Mouse (Mus musculus) left cerebral cortex, postnatal 25 days (tissue): ENCODE results near the gene Lats1. TPM values are rescaled to one million over a fixed set of nuclear protein-coding genes. Genes with fewer than 3 reads are reported as not detected.
"Not testable (repeated sequence)": the region's sequence is repeated elsewhere in the genome, so short reads cannot be mapped to it uniquely, and the experiment has no call there.

Source experiments
- DNase-seq, 2 experiments: peaks; one replicate each; pipeline ENCODE4 v3.0.0; 2022; ENCODE audit warnings: low spot score in 2 of 2, mixed read lengths in 1 of 2
- intact Hi-C: fragments of 180-260 bp; cut with DNase I; formaldehyde crosslinking; loops from one replicate; pipeline ENCODE4 v1.15.1; 2025
- total RNA-seq, 2 experiments: library from RNA; stranded (reverse); gene quantifications; 2 replicates each; pipeline ENCODE4 v1.2.3; 2021

Lats1 gene
- total RNA-seq, 2 experiments from 2014 or later, result 33.7 to 33.9 TPM

GRCm38 (mm10) chr10:7715056-7715455 lies 34.0 kb downstream of the Lats1 start:
- intact Hi-C loops, result no loop called here

GRCm38 (mm10) chr10:7725751-7726500 lies 44.9 kb downstream of the Lats1 start, which contains the start of gene Katna1:
Katna1 (plus strand) TSS chr10:7726000.
- peak; percentile 91 to 93 for DNase-seq
- intact Hi-C loops, result no loop called here

More at GRCm38 (mm10) chr10:7715056-7715455, 34.0 kb downstream of the Lats1 start:
- no peak for DNase-seq

- no peak for DNase-seq
- intact Hi-C loops, result no loop called here
These were observed 45.4 kb downstream of the Lats1 start for GRCm38 (mm10) chr10:7726501-7726812.

GRCm38 (mm10) chr10:7727011-7727410 lies 46.0 kb downstream of the Lats1 start:
- intact Hi-C loops, result no loop called here

GRCm38 (mm10) chr10:7731582-7731981 lies 50.6 kb downstream of the Lats1 start:
- intact Hi-C loops, result no loop called here
- DNase-seq, result no peak

More at GRCm38 (mm10) chr10:7727011-7727410, 46.0 kb downstream of the Lats1 start:
- no peak for DNase-seq

GRCm38 (mm10) chr10:7737122-7737521 lies 56.1 kb downstream of the Lats1 start:
- intact Hi-C loops, result no loop called here
- DNase-seq, result no peak

GRCm38 (mm10) chr10:7737914-7738313 lies 56.9 kb downstream of the Lats1 start:
- no peak for DNase-seq

GRCm38 (mm10) chr10:7745528-7745927 lies 64.5 kb downstream of the Lats1 start:
- intact Hi-C loops, DNase-seq: not testable (repeated sequence)

More at GRCm38 (mm10) chr10:7737914-7738313, 56.9 kb downstream of the Lats1 start:
- intact Hi-C loops, result no loop called here

GRCm38 (mm10) chr10:7748752-7749151 lies 67.7 kb downstream of the Lats1 start:
- intact Hi-C loops, result no loop called here

GRCm38 (mm10) chr10:7757544-7757943 lies 76.5 kb downstream of the Lats1 start:
- intact Hi-C loops, result no loop called here
- DNase-seq, result no peak

More at GRCm38 (mm10) chr10:7748752-7749151, 67.7 kb downstream of the Lats1 start:
- DNase-seq, result no peak

Other genes starting within 250 kb of the Lats1 start
- under 1 TPM; 0.16 to 0.30 TPM for gene Ulbp1, start 207.6 kb upstream of the Lats1 start, total RNA-seq
- gene Lrp11, start 91.4 kb upstream of the Lats1 start, total RNA-seq, result 100 to 1,000 TPM; 144 to 148 TPM
- 1 to 10 TPM; 4.1 to 4.2 TPM for gene Nup43, start 13.7 kb upstream of the Lats1 start, total RNA-seq
- gene Pcmt1, start 78 bp upstream of the Lats1 start, total RNA-seq, result 100 to 1,000 TPM; 174 to 185 TPM
- 10 to 100 TPM; 15.6 to 16.3 TPM for gene Katna1, start 44.8 kb downstream of the Lats1 start, total RNA-seq
- 10 to 100 TPM; 15.8 to 19.0 TPM for gene Ginm1, start 111.6 kb downstream of the Lats1 start, total RNA-seq
- gene Ppil4, start 111.7 kb downstream of the Lats1 start, total RNA-seq, result 10 to 100 TPM; 32.9 to 33.7 TPM
- under 1 TPM; 0.11 to 0.14 TPM for gene Zc3h12d, start 151.3 kb downstream of the Lats1 start, total RNA-seq